In genomic region chr11:90128865-90129415, GRCm38 (mm10) we compare ENCODE assay signal across 19 mouse cellular contexts. TPM values are rescaled to one million over a fixed set of nuclear protein-coding genes. Genes with fewer than 3 reads are reported as not detected.
DNase-seq lines count a peak whose midpoint lies in the region; ATAC-seq and TF ChIP-seq lines count a peak whose summit lies in the region.
"Had no signal": no experiment of that assay in that cellular context is flagged by ENCODE, and none has a peak within 500 bp of the region (broad histone marks: within the 10 kb centered on the region; RNA-seq: fewer than 3 reads in every experiment).

No protein-coding gene starts in this region.

- peak overlapping the region; percentile 39 for H3K27ac ChIP-seq in kidney, adult 2 months (ENCODE audit: insufficient read depth, low read depth, low read length)
- 0 out of 2 replicates have a peak overlapping the region, but pooled peaks have one; percentile 15 for H3K27ac ChIP-seq in midbrain, embryonic 10.5 days (replicated peaks)
- no peak overlapping the region for H3K27ac ChIP-seq in midbrain, embryonic 13.5 days
- peak overlapping the region; percentile 61; the same call in 1 of the 2 replicates for H3K27ac ChIP-seq in stomach, embryonic 15.5 days
- no peak overlapping the region for H3K27ac ChIP-seq in left cerebral cortex, adult 2 months
- H3K27ac ChIP-seq: liver, embryonic 15.5 days had no signal

- intact Hi-C loops in gastrocnemius, postnatal 36 days (cut with DNase I), result no loop called here
- intact Hi-C loops in left cerebral cortex, adult 2 months (cut with DNase I), result no loop called here

- peak; percentile 29 for DNase-seq in gastrocnemius, postnatal 25 days
- no peak for DNase-seq in gastrocnemius, postnatal 36 days
- peak; percentile 31 for DNase-seq in kidney, adult 2 months
- DNase-seq in kidney, postnatal 4 days, result no peak
- no peak for DNase-seq in midbrain, embryonic 10.5 days (ENCODE audit: low spot score)
- no peak for DNase-seq in left cerebral cortex, adult 2 months (ENCODE audit: extremely low spot score in 1 of 2, low spot score in 2 of 2)
- DNase-seq: cerebellum, adult 11 months; cerebellum, postnatal 14 days; embryo, embryonic 11 days; kidney, postnatal 10 days; right cerebral cortex, postnatal 14 days; thymus, postnatal 36 days had no signal

- 78% methylated on average over 7 of the region's 7 CpGs for WGBS in kidney, adult 2 months
- 73% methylated on average over 7 of the region's 7 CpGs for WGBS in midbrain, embryonic 10.5 days
- WGBS in midbrain, embryonic 13.5 days, result 80% methylated on average over 7 of the region's 7 CpGs
- WGBS in stomach, embryonic 15.5 days, result 70% methylated on average over 7 of the region's 7 CpGs

- H3K36me3 ChIP-seq in kidney, adult 2 months (ENCODE audit: control insufficient read depth, insufficient read depth, low read length), result no peaks in the 10 kb centered on the region
- no peaks in the 10 kb centered on the region for H3K36me3 ChIP-seq in midbrain, embryonic 10.5 days
- no peaks in the 10 kb centered on the region for H3K36me3 ChIP-seq in midbrain, embryonic 13.5 days
- H3K36me3 ChIP-seq in stomach, embryonic 15.5 days, result no peaks in the 10 kb centered on the region
- H3K36me3 ChIP-seq: embryonic facial prominence, embryonic 15.5 days; forebrain, embryonic 10.5 days; limb, embryonic 13.5 days; liver, embryonic 15.5 days; neural tube, embryonic 13.5 days had no signal

- no peak for ATAC-seq in midbrain, embryonic 13.5 days
- ATAC-seq in stomach, embryonic 15.5 days (ENCODE audit: insufficient read depth, low FRiP score, low read depth), result no peak

- H3K9me3 ChIP-seq in midbrain, embryonic 10.5 days (replicated peaks), result no peaks in the 10 kb centered on the region
- no peaks in the 10 kb centered on the region for H3K9me3 ChIP-seq in midbrain, embryonic 13.5 days
- H3K9me3 ChIP-seq in stomach, embryonic 15.5 days, result no peaks in the 10 kb centered on the region
- H3K9me3 ChIP-seq: embryonic facial prominence, embryonic 15.5 days; forebrain, embryonic 10.5 days; limb, embryonic 13.5 days; liver, embryonic 15.5 days; neural tube, embryonic 13.5 days had no signal

- 0 out of 2 replicates have a peak, but pooled peaks cover 3% of the 10 kb centered on the region for H3K4me1 ChIP-seq in kidney, adult 2 months (ENCODE audit: control insufficient read depth, insufficient read depth, low read length)
- H3K4me1 ChIP-seq in midbrain, embryonic 10.5 days, result peaks cover 18% of the 10 kb centered on the region
- peaks cover 13% of the 10 kb centered on the region for H3K4me1 ChIP-seq in midbrain, embryonic 13.5 days (replicated peaks)
- 0 out of 2 replicates have a peak, but pooled peaks cover 4% of the 10 kb centered on the region for H3K4me1 ChIP-seq in stomach, embryonic 15.5 days
- H3K4me1 ChIP-seq: liver, embryonic 15.5 days had no signal

- H3K27me3 ChIP-seq in kidney, adult 2 months (replicated peaks; ENCODE audit: control insufficient read depth, insufficient read depth, low read length), result no peaks in the 10 kb centered on the region
- no peaks in the 10 kb centered on the region for H3K27me3 ChIP-seq in midbrain, embryonic 10.5 days (ENCODE audit: low read depth, poor library complexity, severe bottlenecking)
- H3K27me3 ChIP-seq in midbrain, embryonic 13.5 days, result no peaks in the 10 kb centered on the region
- H3K27me3 ChIP-seq in stomach, embryonic 15.5 days (replicated peaks), result no peaks in the 10 kb centered on the region
- H3K27me3 ChIP-seq: embryonic facial prominence, embryonic 15.5 days; limb, embryonic 13.5 days; liver, embryonic 15.5 days; neural tube, embryonic 13.5 days had no signal

- no peak for TF ChIP-seq POLR2A in kidney, adult 2 months (IDR thresholded peaks at IDR 0.05; ENCODE audit: low read depth, low read length)

- H3K9ac ChIP-seq in midbrain, embryonic 13.5 days (replicated peaks), result no peak overlapping the region
- H3K9ac ChIP-seq in stomach, embryonic 15.5 days, result no peak overlapping the region
- H3K9ac ChIP-seq: embryonic facial prominence, embryonic 15.5 days; limb, embryonic 13.5 days; liver, embryonic 15.5 days had no signal

- TF ChIP-seq CTCF in kidney, adult 2 months (conservative IDR thresholded peaks at IDR 0.05; ENCODE audit: insufficient read depth, insufficient read length, low read depth, low read length), result no peak
- no peak for TF ChIP-seq CTCF in left cerebral cortex, adult 2 months (IDR thresholded peaks at IDR 0.05)

- H3K4me3 ChIP-seq in kidney, adult 2 months (ENCODE audit: insufficient read depth, low read depth, low read length), result no peak overlapping the region
- no peak overlapping the region for H3K4me3 ChIP-seq in midbrain, embryonic 10.5 days
- H3K4me3 ChIP-seq in midbrain, embryonic 13.5 days (replicated peaks), result no peak overlapping the region
- no peak overlapping the region for H3K4me3 ChIP-seq in stomach, embryonic 15.5 days (replicated peaks)
- H3K4me3 ChIP-seq in left cerebral cortex, adult 2 months, result no peak overlapping the region
- H3K4me3 ChIP-seq: embryonic facial prominence, embryonic 15.5 days; forebrain, embryonic 10.5 days; liver, embryonic 15.5 days; neural tube, embryonic 13.5 days had no signal

- no peak overlapping the region for H3K4me2 ChIP-seq in midbrain, embryonic 13.5 days (replicated peaks)
- no peak overlapping the region for H3K4me2 ChIP-seq in stomach, embryonic 15.5 days
- H3K4me2 ChIP-seq: liver, embryonic 15.5 days had no signal

RNA-seq across cellular contexts. Expression of gene Gm45716, which starts 58.5 kb away (rescaled TPM):
- total RNA-seq in gastrocnemius, postnatal 25 days (2021), result 1 to 10 TPM; 1.6 to 2.9 TPM
- 1 to 10 TPM; 1.7 to 2.1 TPM for total RNA-seq in gastrocnemius, postnatal 36 days (2021)
- polyA plus RNA-seq in kidney, adult 2 months (2012; rRNA removed), result 2.5 and 2.8 TPM in 2 replicates
- 15.4 TPM in 2 replicates for polyA plus RNA-seq in midbrain, embryonic 10.5 days (2016; fragmentation: Nextera tagmentation; extraction: Ambion mirVana)
- polyA plus RNA-seq in midbrain, embryonic 13.5 days (2015; fragmentation: Nextera tagmentation; extraction: Ambion mirVana), result 25.4 and 25.5 TPM in 2 replicates
- polyA plus RNA-seq in stomach, embryonic 15.5 days (2015; fragmentation: Nextera tagmentation; extraction: Ambion mirVana), result 10.1 and 10.6 TPM in 2 replicates
- total RNA-seq in left cerebral cortex, adult 2 months (2021), result 1 to 10 TPM; 3.8 to 5.3 TPM

Comparison
In these comparisons a context has a peak if more than half of its experiments do, and no peak if none do; other contexts are left out.
1. DNase-seq: peak in gastrocnemius, postnatal 25 days (single experiment) and kidney, adult 2 months (single experiment); none in gastrocnemius, postnatal 36 days (0 of 2), kidney, postnatal 4 days (0 of 2), midbrain, embryonic 10.5 days (single experiment) and left cerebral cortex, adult 2 months (0 of 2).
2. H3K27ac ChIP-seq: peak in kidney, adult 2 months (single experiment), midbrain, embryonic 10.5 days (single experiment) and stomach, embryonic 15.5 days (single experiment); none in midbrain, embryonic 13.5 days (single experiment) and left cerebral cortex, adult 2 months (single experiment).